Mouse (Mus musculus) MEL (cell line): ENCODE results near the gene Apol7e. TPM values are rescaled to one million over a fixed set of nuclear protein-coding genes. Genes with fewer than 3 reads are reported as not detected.

Source experiments
- DNase-seq: peaks from one replicate; pipeline ENCODE4 v3.0.0; 2011; ENCODE audit warnings: low read depth, low spot score
- H3K27ac ChIP-seq: 2 replicates; pipeline ENCODE4 v1.5.1; 2012; ENCODE audit warnings: low read depth, mild to moderate bottlenecking, control low read depth, low read length, moderate library complexity; ENCODE audit not compliant: control insufficient read depth
- H3K27me3 ChIP-seq, 2 experiments: fragments of 150-350 bp in 1 of 2; sonication (generic) in 1 of 2; 2 replicates each; pipeline ENCODE4 v1.6.1; 2012; ENCODE audit warnings: low read length in 2 of 2, mild to moderate bottlenecking in 2 of 2, improper control_type of control experiment in 1 of 2, moderate library complexity in 1 of 2; ENCODE audit not compliant: insufficient read depth in 2 of 2, control insufficient read depth in 1 of 2
- H3K36me3 ChIP-seq, 2 experiments: 2 replicates each; pipeline ENCODE4 v1.6.1; 2012 to 2014; ENCODE audit warnings: low read length in 2 of 2, improper control_type of control experiment in 1 of 2, inconsistent platforms in 1 of 2, mild to moderate bottlenecking in 1 of 2; ENCODE audit not compliant: insufficient read depth in 2 of 2, control insufficient read depth in 1 of 2
- H3K4me1 ChIP-seq, 2 experiments: fragments of 150-350 bp in 1 of 2; sonication (generic) in 1 of 2; 2 replicates each; pipeline ENCODE4 v1.6.1; 2012; ENCODE audit warnings: low read length in 2 of 2, improper control_type of control experiment in 1 of 2, mild to moderate bottlenecking in 1 of 2; ENCODE audit not compliant: insufficient read depth in 2 of 2, control insufficient read depth in 1 of 2
- H3K4me3 ChIP-seq, 2 experiments: fragments of 150-350 bp in 1 of 2; sonication (generic) in 1 of 2; 2 replicates each; pipeline ENCODE4 v1.5.1; 2012; ENCODE audit warnings: low read depth in 2 of 2, low read length in 2 of 2, mild to moderate bottlenecking in 2 of 2, moderate library complexity in 2 of 2, control low read depth in 1 of 2, improper control_type of control experiment in 1 of 2; ENCODE audit not compliant: control insufficient read depth in 1 of 2, insufficient read depth in 1 of 2
- H3K79me2 ChIP-seq: 2 replicates; pipeline ENCODE4 v1.6.1; 2012; ENCODE audit warnings: mild to moderate bottlenecking, low read length, moderate library complexity; ENCODE audit not compliant: control insufficient read depth, poor library complexity, insufficient read depth
- H3K9ac ChIP-seq: 2 replicates; pipeline ENCODE4 v1.6.1; 2012; ENCODE audit warnings: low read depth, mild to moderate bottlenecking, control low read depth, low read length, moderate library complexity; ENCODE audit not compliant: control insufficient read depth, poor library complexity, severe bottlenecking
- H3K9me3 ChIP-seq: fragments of 150-350 bp; sonication (generic); replicated peaks from 2 replicates; pipeline ENCODE4 v1.6.1; 2012; ENCODE audit warnings: mild to moderate bottlenecking, low read length, improper control_type of control experiment, moderate library complexity; ENCODE audit not compliant: insufficient read depth
- ELF1 ChIP-seq: IDR thresholded peaks from 2 replicates; pipeline ENCODE4 v1.6.1; 2014; ENCODE audit warnings: low read depth, mild to moderate bottlenecking, inconsistent platforms, low read length, improper control_type of control experiment, moderate library complexity
- GABPA ChIP-seq: IDR thresholded peaks from 2 replicates; pipeline ENCODE4 v1.6.1; 2012; ENCODE audit warnings: low read depth, mild to moderate bottlenecking, inconsistent platforms, low read length, improper control_type of control experiment, moderate library complexity
- MYB ChIP-seq: IDR thresholded peaks from 2 replicates; pipeline ENCODE4 v1.6.1; 2011; ENCODE audit warnings: mild to moderate bottlenecking, low read depth, low read length, improper control_type of control experiment
- POLR2AphosphoS2 ChIP-seq: IDR thresholded peaks from 2 replicates; pipeline ENCODE4 v1.6.1; 2011; ENCODE audit warnings: low read length, improper control_type of control experiment
- TAL1 ChIP-seq: IDR thresholded peaks from 2 replicates; pipeline ENCODE4 v1.6.1; 2012; ENCODE audit warnings: mild to moderate bottlenecking, inconsistent platforms, low read length, moderate library complexity, mixed read lengths
- USF1 ChIP-seq: IDR thresholded peaks from 2 replicates; pipeline ENCODE4 v1.6.1; 2014; ENCODE audit warnings: low read depth, mild to moderate bottlenecking, inconsistent platforms, low read length, improper control_type of control experiment, moderate library complexity
- polyA plus RNA-seq, 2 experiments: library from polyadenylated mRNA; stranded (reverse) in 1 of 2; unstranded in 1 of 2; fragments of >175 nt in 1 of 2; fragments of >200 nt in 1 of 2; gene quantifications; 2 replicates each; pipeline versions ENCODE4 v1.2.1 to v1.2.4; 2012; ENCODE audit warnings: low replicate concordance in 2 of 2, low read depth in 1 of 2; ENCODE audit not compliant: insufficient read length in 2 of 2, insufficient read depth in 1 of 2, missing spikeins in 1 of 2
- total RNA-seq: library from RNA; depleted of rRNA; stranded (reverse); fragments of 300-350 nt; gene quantifications from 2 replicates; pipeline ENCODE4 v1.2.3, GENCODE M21; 2012; rRNA removed

Gene Apol7e
- total and polyA plus RNA-seq, 3 experiments = not detected

GRCm38 (mm10) chr15:77766981-77767380 is 68.3 kb downstream of the Apol7e start:
- Histone ChIP-seq H3K4me3 (no peak overlapping the region), H3K36me3 (peaks cover 0 to 8% of the 10 kb centered on the region in 2 experiments; a peak in 2 of 4 replicates), H3K27me3 (no peaks in the 10 kb centered on the region), H3K4me1 (no peaks in the 10 kb centered on the region), H3K9me3 (no peaks in the 10 kb centered on the region), H3K9ac (no peak overlapping the region), H3K79me2 (no peaks in the 10 kb centered on the region), H3K27ac (no peak overlapping the region)
- no peak for DNase-seq
- no peak for TF ChIP-seq POLR2AphosphoS2
- TF ChIP-seq ELF1 = no peak
- no peak for TF ChIP-seq GABPA
- no peak for TF ChIP-seq TAL1
- TF ChIP-seq MYB = no peak
- no peak for TF ChIP-seq USF1

Other genes starting within 250 kb of the Apol7e start
- gene Apol10a, start 221.8 kb upstream of the Apol7e start, total RNA-seq = not detected in 2 replicates
- gene Apol10a, start 221.8 kb upstream of the Apol7e start, polyA plus RNA-seq = not detected
- 0.12 TPM in 1 of 2 replicates, not detected in the other for gene Apol11a, start 190.6 kb upstream of the Apol7e start, total RNA-seq
- gene Apol11a, start 190.6 kb upstream of the Apol7e start, polyA plus RNA-seq = not detected
- gene Apol7c, start 165.5 kb upstream of the Apol7e start, total RNA-seq = not detected in 2 replicates
- gene Apol7c, start 165.5 kb upstream of the Apol7e start, polyA plus RNA-seq = not detected
- not detected in 2 replicates for gene 1700025B11Rik, start 137.0 kb upstream of the Apol7e start, total RNA-seq
- not detected for gene 1700025B11Rik, start 137.0 kb upstream of the Apol7e start, polyA plus RNA-seq
- gene Apol10b, start 102.7 kb upstream of the Apol7e start, total RNA-seq = 0.07 and 0.08 TPM in 2 replicates
- gene Apol10b, start 102.7 kb upstream of the Apol7e start, polyA plus RNA-seq = under 1 TPM in 1 of 2 experiments, not detected in 1; 0.19 TPM
- gene Gm36245, start 99.6 kb upstream of the Apol7e start, total RNA-seq = not detected in 2 replicates
- not detected for gene Gm36245, start 99.6 kb upstream of the Apol7e start, polyA plus RNA-seq
- gene Apol11b, start 55.6 kb upstream of the Apol7e start, total RNA-seq = 0.52 and 1.3 TPM in 2 replicates
- under 1 TPM in 1 of 2 experiments, not detected in 1; 0.39 TPM for gene Apol11b, start 55.6 kb upstream of the Apol7e start, polyA plus RNA-seq
- not detected in 2 replicates for gene Apol9b, start 30.2 kb downstream of the Apol7e start, total RNA-seq
- not detected for gene Apol9b, start 30.2 kb downstream of the Apol7e start, polyA plus RNA-seq
- 0.39 and 1.4 TPM in 2 replicates for gene Apol8, start 58.1 kb downstream of the Apol7e start, total RNA-seq
- under 1 TPM in 1 of 2 experiments, not detected in 1; 0.74 TPM for gene Apol8, start 58.1 kb downstream of the Apol7e start, polyA plus RNA-seq
- gene Myh9, start 143.3 kb downstream of the Apol7e start, total RNA-seq = 59.3 and 65.1 TPM in 2 replicates
- gene Myh9, start 143.3 kb downstream of the Apol7e start, polyA plus RNA-seq = 100 to 1,000 TPM; 158 to 176 TPM
- 188 and 207 TPM in 2 replicates for gene Txn2, start 230.1 kb downstream of the Apol7e start, total RNA-seq
- 100 to 1,000 TPM; 114 to 416 TPM for gene Txn2, start 230.1 kb downstream of the Apol7e start, polyA plus RNA-seq